Mouse (Mus musculus) urinary bladder, postnatal 10 days (tissue): ENCODE results near the gene Pcgf5.

Experiments used
- DNase-seq: peaks from one replicate; pipeline ENCODE4 v3.0.0; 2022; ENCODE audit warnings: low spot score

Pcgf5 gene

GRCm38 (mm10) chr19:36348161-36348800 lies at the start of gene Pcgf5:
Gene Pcgf5 (plus strand): TSS chr19:36348309.
- peak; percentile 15 for DNase-seq

- no peak for DNase-seq
These were observed 42.6 kb upstream of the Pcgf5 start for GRCm38 (mm10) chr19:36305542-36305941.

- no peak for DNase-seq
These were observed 34.1 kb upstream of the Pcgf5 start for GRCm38 (mm10) chr19:36314010-36314409.

GRCm38 (mm10) chr19:36319735-36320134 lies 28.4 kb upstream of the Pcgf5 start:
- no peak for DNase-seq

- no peak for DNase-seq
These were observed 27.0 kb upstream of the Pcgf5 start for GRCm38 (mm10) chr19:36321066-36321465.

GRCm38 (mm10) chr19:36323326-36323725 lies 24.8 kb upstream of the Pcgf5 start:
- no peak for DNase-seq

GRCm38 (mm10) chr19:36328678-36329077 lies 19.4 kb upstream of the Pcgf5 start:
- DNase-seq = no peak

GRCm38 (mm10) chr19:36347376-36347775 lies 733 bp upstream of the Pcgf5 start:
- DNase-seq = no peak

GRCm38 (mm10) chr19:36347831-36348160 lies 313 bp upstream of the Pcgf5 start:
- DNase-seq = no peak

GRCm38 (mm10) chr19:36348801-36349486 lies 835 bp downstream of the Pcgf5 start:
- no peak for DNase-seq

- DNase-seq = no peak
These were observed 1.4 kb downstream of the Pcgf5 start for GRCm38 (mm10) chr19:36349487-36349955.

- DNase-seq = no peak
These were observed 2.1 kb downstream of the Pcgf5 start for GRCm38 (mm10) chr19:36350181-36350580.

- DNase-seq = no peak
These were observed 2.8 kb downstream of the Pcgf5 start for GRCm38 (mm10) chr19:36350870-36351269.

GRCm38 (mm10) chr19:36362541-36362940 lies 14.4 kb downstream of the Pcgf5 start:
- DNase-seq = no peak

GRCm38 (mm10) chr19:36364757-36365156 lies 16.6 kb downstream of the Pcgf5 start:
- DNase-seq = no peak

- no peak for DNase-seq
These were observed 23.4 kb downstream of the Pcgf5 start for GRCm38 (mm10) chr19:36371478-36371877.

- no peak for DNase-seq
These were observed 25.0 kb downstream of the Pcgf5 start for GRCm38 (mm10) chr19:36373056-36373621.

- DNase-seq = no peak
These were observed 27.2 kb downstream of the Pcgf5 start for GRCm38 (mm10) chr19:36375200-36375783.

GRCm38 (mm10) chr19:36377729-36378128 lies 29.6 kb downstream of the Pcgf5 start:
- no peak for DNase-seq

- no peak for DNase-seq
These were observed 30.6 kb downstream of the Pcgf5 start for GRCm38 (mm10) chr19:36378511-36379232.

- no peak for DNase-seq
These were observed 34.8 kb downstream of the Pcgf5 start for GRCm38 (mm10) chr19:36382901-36383300.

GRCm38 (mm10) chr19:36383977-36384376 lies 35.9 kb downstream of the Pcgf5 start:
- DNase-seq = no peak
